Mouse (Mus musculus): ENCODE measurements around the gene Ebf3. TPM values are rescaled to one million over a fixed set of nuclear protein-coding genes. Genes with fewer than 3 reads are reported as not detected.

Gene Ebf3
- total RNA-seq (2021): 10 to 100 TPM; 19.8 to 20.0 TPM

- intact Hi-C loops (cut with DNase I): loop anchor here (5.0 to 10.0 kb wide), 2 partner anchors 229 to 622 kb away; no protein-coding TSS in a partner anchor
- peak; percentile 91 to 92 for DNase-seq
Measured at GRCm38 (mm10) chr7:137313904-137314691, at the start of gene Ebf3. Gene Ebf3 (minus strand): TSS chr7:137314445.

- peak; percentile 30 to 36 for DNase-seq
- intact Hi-C loops (cut with DNase I): no loop called here
Measured at GRCm38 (mm10) chr7:137346860-137347259, 32.6 kb upstream of the Ebf3 start.

- DNase-seq: peak; percentile 44 to 46
- intact Hi-C loops (cut with DNase I): no loop called here
Measured at GRCm38 (mm10) chr7:137346068-137346467, 31.8 kb upstream of the Ebf3 start.

- no peak for DNase-seq
- intact Hi-C loops (cut with DNase I): no loop called here
Measured at GRCm38 (mm10) chr7:137333951-137334350, 19.7 kb upstream of the Ebf3 start.

- intact Hi-C loops (cut with DNase I): loop anchor here (5.0 kb wide), 1 partner anchor 1026 kb away; no protein-coding TSS in a partner anchor
- no peak for DNase-seq
Measured at GRCm38 (mm10) chr7:137322926-137323325, 8.7 kb upstream of the Ebf3 start.

- peak; percentile 12 to 16 for DNase-seq
Measured at GRCm38 (mm10) chr7:137321961-137322784, 7.9 kb upstream of the Ebf3 start.

GRCm38 (mm10) chr7:137321141-137321813 is 7.0 kb upstream of the Ebf3 start:
- intact Hi-C loops (cut with DNase I): loop anchor here (1.0 to 5.0 kb wide), 4 partner anchors 1024 to 1530 kb away; no protein-coding TSS in a partner anchor
- DNase-seq: peak; percentile 77 to 81

More at GRCm38 (mm10) chr7:137321961-137322784, 7.9 kb upstream of the Ebf3 start:
- intact Hi-C loops (cut with DNase I): loop anchor here (1.0 to 5.0 kb wide), 4 partner anchors 1025 to 1531 kb away; no protein-coding TSS in a partner anchor

GRCm38 (mm10) chr7:137320320-137320719 is 6.1 kb upstream of the Ebf3 start:
- intact Hi-C loops (cut with DNase I): loop anchor here (2.0 to 5.0 kb wide), 3 partner anchors 1023 to 1484 kb away; no protein-coding TSS in a partner anchor
- peak in 1 of 2 experiments; percentile 6 for DNase-seq

- DNase-seq: peak; percentile 78 to 84
Measured at GRCm38 (mm10) chr7:137318924-137319885, 5.0 kb upstream of the Ebf3 start.

GRCm38 (mm10) chr7:137318383-137318775 is 4.1 kb upstream of the Ebf3 start:
- no peak for DNase-seq
- intact Hi-C loops (cut with DNase I): loop anchor here (5.0 to 10.0 kb wide), 3 partner anchors 234 to 1166 kb away; no protein-coding TSS in a partner anchor

More at GRCm38 (mm10) chr7:137318924-137319885, 5.0 kb upstream of the Ebf3 start:
- intact Hi-C loops (cut with DNase I): loop anchor here (1.0 to 10.0 kb wide), 4 partner anchors 234 to 1167 kb away; no protein-coding TSS in a partner anchor

GRCm38 (mm10) chr7:137317659-137318382 is 3.6 kb upstream of the Ebf3 start:
- intact Hi-C loops (cut with DNase I): loop anchor here (5.0 to 10.0 kb wide), 3 partner anchors 233 to 1166 kb away; no protein-coding TSS in a partner anchor
- DNase-seq: peak in 1 of 2 experiments; percentile 4

GRCm38 (mm10) chr7:137316926-137317658 is 2.8 kb upstream of the Ebf3 start:
- intact Hi-C loops (cut with DNase I): loop anchor here (1.0 to 10.0 kb wide), 4 partner anchors 232 to 1260 kb away; no protein-coding TSS in a partner anchor
- DNase-seq: peak in 1 of 2 experiments; percentile 23

GRCm38 (mm10) chr7:137316181-137316925 is 2.1 kb upstream of the Ebf3 start:
- intact Hi-C loops (cut with DNase I): loop anchor here (1.0 to 10.0 kb wide), 4 partner anchors 232 to 1259 kb away; no protein-coding TSS in a partner anchor
- DNase-seq: peak in 1 of 2 experiments; percentile 3

GRCm38 (mm10) chr7:137315544-137315940 is 1.3 kb upstream of the Ebf3 start:
- no peak for DNase-seq

GRCm38 (mm10) chr7:137314710-137315543 is 682 bp upstream of the Ebf3 start:
- intact Hi-C loops (cut with DNase I): loop anchor here (5.0 to 10.0 kb wide), 4 partner anchors 230 to 1163 kb away; no protein-coding TSS in a partner anchor
- no peak for DNase-seq

More at GRCm38 (mm10) chr7:137315544-137315940, 1.3 kb upstream of the Ebf3 start:
- intact Hi-C loops (cut with DNase I): loop anchor here (5.0 to 10.0 kb wide), 3 partner anchors 231 to 1163 kb away; no protein-coding TSS in a partner anchor
